Mouse (Mus musculus): ENCODE measurements around the gene Lgals12. TPM values are rescaled to one million over a fixed set of nuclear protein-coding genes. Genes with fewer than 3 reads are reported as not detected.

The Lgals12 gene
- polyA plus RNA-seq, 1 experiment, result 0.05 TPM

- TF ChIP-seq CTCF (IDR thresholded peaks at IDR 0.05; ENCODE audit: borderline replicate concordance, insufficient read depth, low read depth, low read length) (no peak), POLR2A (IDR thresholded peaks at IDR 0.05; ENCODE audit: borderline replicate concordance, insufficient read depth, low read length) (no peak)
- Histone ChIP-seq H3K4me3 (replicated peaks; ENCODE audit: insufficient read depth, low read depth, low read length) (no peak overlapping the region), H3K4me1 (ENCODE audit: control insufficient read depth, insufficient read depth, low read length) (0 out of 2 replicates have a peak, but pooled peaks cover 6% of the 10 kb centered on the region), H3K27me3 (ENCODE audit: control insufficient read depth, insufficient read depth, low read length) (no peaks in the 10 kb centered on the region; the same call in 1 of the 2 replicates), H3K27ac (ENCODE audit: insufficient read depth, low read length) (no peak overlapping the region)
- no peak for DNase-seq
- 81% methylated on average over 7 of the region's 7 CpGs for WGBS
Observed at GRCm38 (mm10) chr19:7613151-7613550, 6.2 kb upstream of the Lgals12 start.

GRCm38 (mm10) chr19:7611942-7612757 lies 5.2 kb upstream of the Lgals12 start, which contains the start of gene Hrasls5:
TSS of gene Hrasls5 (plus strand) at chr19:7612541.
- DNase-seq, result peak in 1 of 2 experiments; percentile 7
- no peak within 1 kb of the TSS for H3K27ac ChIP-seq (ENCODE audit: insufficient read depth, low read length)
- peak within 1 kb of the TSS; percentile 38 for H3K4me3 ChIP-seq (replicated peaks; ENCODE audit: insufficient read depth, low read depth, low read length)
- TF ChIP-seq CTCF (IDR thresholded peaks at IDR 0.05; ENCODE audit: borderline replicate concordance, insufficient read depth, low read depth, low read length) (no peak), POLR2A (IDR thresholded peaks at IDR 0.05; ENCODE audit: borderline replicate concordance, insufficient read depth, low read length) (no peak)
- H3K27me3 ChIP-seq (ENCODE audit: control insufficient read depth, insufficient read depth, low read length), result no peaks in the 10 kb centered on the region; the same call in 1 of the 2 replicates
- H3K4me1 ChIP-seq (ENCODE audit: control insufficient read depth, insufficient read depth, low read length), result peaks cover 8% of the 10 kb centered on the region; the same call in 1 of the 2 replicates
- 4% methylated on average over 53 of the region's 54 CpGs for WGBS

GRCm38 (mm10) chr19:7607690-7608201 lies 753 bp upstream of the Lgals12 start:
- H3K27ac ChIP-seq (ENCODE audit: insufficient read depth, low read length), result no peak overlapping the region
- 83% methylated on average over 7 of the region's 7 CpGs for WGBS
- H3K4me3 ChIP-seq (replicated peaks; ENCODE audit: insufficient read depth, low read depth, low read length), result no peak overlapping the region
- DNase-seq, result no peak
- TF ChIP-seq POLR2A (IDR thresholded peaks at IDR 0.05; ENCODE audit: borderline replicate concordance, insufficient read depth, low read length) (no peak), CTCF (IDR thresholded peaks at IDR 0.05; ENCODE audit: borderline replicate concordance, insufficient read depth, low read depth, low read length) (no peak)
- H3K27me3 ChIP-seq (ENCODE audit: control insufficient read depth, insufficient read depth, low read length), result no peaks in the 10 kb centered on the region; the same call in 1 of the 2 replicates
- H3K4me1 ChIP-seq (ENCODE audit: control insufficient read depth, insufficient read depth, low read length), result peaks cover 17% of the 10 kb centered on the region

GRCm38 (mm10) chr19:7605930-7606783 lies 836 bp downstream of the Lgals12 start:
- WGBS, result 3% methylated on average over 15 of the region's 15 CpGs
- no peaks in the 10 kb centered on the region for H3K27me3 ChIP-seq (ENCODE audit: control insufficient read depth, insufficient read depth, low read length)
- peaks cover 11% of the 10 kb centered on the region for H3K4me1 ChIP-seq (ENCODE audit: control insufficient read depth, insufficient read depth, low read length)
- no peak overlapping the region for H3K4me3 ChIP-seq (replicated peaks; ENCODE audit: insufficient read depth, low read depth, low read length)
- peak; percentile 29 to 41 for DNase-seq
- no peak for TF ChIP-seq CTCF (IDR thresholded peaks at IDR 0.05; ENCODE audit: borderline replicate concordance, insufficient read depth, low read depth, low read length)
- no peak for TF ChIP-seq POLR2A (IDR thresholded peaks at IDR 0.05; ENCODE audit: borderline replicate concordance, insufficient read depth, low read length)
- H3K27ac ChIP-seq (ENCODE audit: insufficient read depth, low read length), result no peak overlapping the region

- no peaks in the 10 kb centered on the region for H3K27me3 ChIP-seq (ENCODE audit: control insufficient read depth, insufficient read depth, low read length)
- H3K4me1 ChIP-seq (ENCODE audit: control insufficient read depth, insufficient read depth, low read length), result peaks cover 11% of the 10 kb centered on the region
- no peak overlapping the region for H3K27ac ChIP-seq (ENCODE audit: insufficient read depth, low read length)
- no peak overlapping the region for H3K4me3 ChIP-seq (replicated peaks; ENCODE audit: insufficient read depth, low read depth, low read length)
- TF ChIP-seq CTCF (IDR thresholded peaks at IDR 0.05; ENCODE audit: borderline replicate concordance, insufficient read depth, low read depth, low read length) (no peak), POLR2A (IDR thresholded peaks at IDR 0.05; ENCODE audit: borderline replicate concordance, insufficient read depth, low read length) (no peak)
- DNase-seq, result no peak
Observed at GRCm38 (mm10) chr19:7605013-7605412, 2.0 kb downstream of the Lgals12 start.

- H3K27ac ChIP-seq (ENCODE audit: insufficient read depth, low read length), result no peak overlapping the region
- H3K4me3 ChIP-seq (replicated peaks; ENCODE audit: insufficient read depth, low read depth, low read length), result no peak overlapping the region
- no peak for DNase-seq
- 97% methylated on average over 10 of the region's 10 CpGs for WGBS
- H3K4me1 ChIP-seq (ENCODE audit: control insufficient read depth, insufficient read depth, low read length), result peaks cover 11% of the 10 kb centered on the region
- TF ChIP-seq CTCF (IDR thresholded peaks at IDR 0.05; ENCODE audit: borderline replicate concordance, insufficient read depth, low read depth, low read length) (no peak), POLR2A (IDR thresholded peaks at IDR 0.05; ENCODE audit: borderline replicate concordance, insufficient read depth, low read length) (no peak)
- no peaks in the 10 kb centered on the region for H3K27me3 ChIP-seq (ENCODE audit: control insufficient read depth, insufficient read depth, low read length)
Observed at GRCm38 (mm10) chr19:7604107-7604506, 2.9 kb downstream of the Lgals12 start.

GRCm38 (mm10) chr19:7601551-7601950 lies 5.4 kb downstream of the Lgals12 start:
- no peak overlapping the region for H3K4me3 ChIP-seq (replicated peaks; ENCODE audit: insufficient read depth, low read depth, low read length)
- DNase-seq, result no peak
- no peak for TF ChIP-seq POLR2A (IDR thresholded peaks at IDR 0.05; ENCODE audit: borderline replicate concordance, insufficient read depth, low read length)
- TF ChIP-seq CTCF (IDR thresholded peaks at IDR 0.05; ENCODE audit: borderline replicate concordance, insufficient read depth, low read depth, low read length), result no peak
- no peaks in the 10 kb centered on the region for H3K27me3 ChIP-seq (ENCODE audit: control insufficient read depth, insufficient read depth, low read length)
- H3K27ac ChIP-seq (ENCODE audit: insufficient read depth, low read length), result no peak overlapping the region
- WGBS, result 66% methylated on average over 4 of the region's 4 CpGs
- H3K4me1 ChIP-seq (ENCODE audit: control insufficient read depth, insufficient read depth, low read length), result peaks cover 4% of the 10 kb centered on the region; the same call in 1 of the 2 replicates
